Mouse (Mus musculus) testis, postnatal 10 days (tissue): ENCODE measurements at regions not wholly inside any gene's neighbourhood (a gene's known extent, or its start where the extent isn't known, plus 50 kb on each side); places are given as distances from the start of the nearest gene placed in this dataset.

Experiments used
- DNase-seq: peaks from one replicate; pipeline ENCODE4 v3.0.0; 2021; ENCODE audit warnings: low spot score

DNA sequence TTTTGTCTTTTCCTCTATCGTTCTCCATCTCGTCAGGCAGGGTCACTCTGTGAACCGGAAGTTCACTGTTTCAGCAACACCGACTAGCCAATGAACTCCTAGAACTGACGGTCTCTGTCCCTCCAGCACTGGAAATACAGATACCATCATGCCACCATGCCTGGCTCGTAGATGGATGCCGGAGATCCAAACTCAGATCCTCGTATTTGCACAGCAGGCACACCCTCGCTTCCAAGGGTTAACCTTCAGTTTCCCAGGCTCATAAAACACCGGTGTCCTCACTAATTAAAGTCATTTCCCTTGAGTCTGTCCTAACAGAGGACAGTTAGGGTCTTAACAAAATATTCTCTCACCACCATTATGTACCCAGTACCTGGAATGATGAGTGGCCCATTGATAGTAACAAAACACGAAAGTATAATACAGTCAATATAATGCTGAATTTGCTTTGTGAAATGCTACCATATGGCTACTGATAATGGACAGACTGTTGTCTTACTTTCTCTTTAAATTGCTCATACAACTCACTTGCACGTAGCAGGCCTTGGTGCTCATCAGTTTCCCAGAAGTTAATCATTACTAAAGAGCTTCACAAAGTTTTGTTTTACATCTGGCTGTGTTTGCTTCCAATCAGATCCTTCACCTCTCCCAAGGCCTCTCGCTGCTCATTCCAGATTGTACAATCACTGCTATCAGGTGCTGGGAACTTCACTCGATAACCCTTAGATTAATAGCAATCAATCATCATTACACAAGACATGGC is 52.7 kb upstream of the Ccn6 start:
- DNase-seq, result no peak

DNA sequence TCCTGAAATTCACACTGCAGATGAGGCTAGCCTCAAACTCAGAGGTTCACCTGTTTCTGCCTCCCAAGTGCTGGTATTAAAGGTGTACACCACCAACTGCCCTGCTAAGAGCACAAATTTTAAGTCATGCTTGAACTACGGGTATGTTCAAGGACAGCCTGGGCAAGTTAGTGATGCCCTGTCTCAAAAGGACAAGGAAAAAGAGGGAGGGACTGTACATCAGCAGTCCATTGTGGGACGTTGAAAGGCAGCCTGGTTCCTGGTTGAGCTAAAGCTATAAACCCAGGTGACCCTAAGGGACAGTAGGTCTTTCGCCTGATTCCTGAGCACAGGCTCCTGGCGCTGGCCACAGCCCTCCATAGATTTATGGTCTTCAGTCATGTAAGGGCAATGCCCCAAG is 51.0 kb upstream of the Ccn6 start:
- DNase-seq, result no peak
